Mouse (Mus musculus): ENCODE measurements around the gene Cat.

The Cat gene

DNA sequence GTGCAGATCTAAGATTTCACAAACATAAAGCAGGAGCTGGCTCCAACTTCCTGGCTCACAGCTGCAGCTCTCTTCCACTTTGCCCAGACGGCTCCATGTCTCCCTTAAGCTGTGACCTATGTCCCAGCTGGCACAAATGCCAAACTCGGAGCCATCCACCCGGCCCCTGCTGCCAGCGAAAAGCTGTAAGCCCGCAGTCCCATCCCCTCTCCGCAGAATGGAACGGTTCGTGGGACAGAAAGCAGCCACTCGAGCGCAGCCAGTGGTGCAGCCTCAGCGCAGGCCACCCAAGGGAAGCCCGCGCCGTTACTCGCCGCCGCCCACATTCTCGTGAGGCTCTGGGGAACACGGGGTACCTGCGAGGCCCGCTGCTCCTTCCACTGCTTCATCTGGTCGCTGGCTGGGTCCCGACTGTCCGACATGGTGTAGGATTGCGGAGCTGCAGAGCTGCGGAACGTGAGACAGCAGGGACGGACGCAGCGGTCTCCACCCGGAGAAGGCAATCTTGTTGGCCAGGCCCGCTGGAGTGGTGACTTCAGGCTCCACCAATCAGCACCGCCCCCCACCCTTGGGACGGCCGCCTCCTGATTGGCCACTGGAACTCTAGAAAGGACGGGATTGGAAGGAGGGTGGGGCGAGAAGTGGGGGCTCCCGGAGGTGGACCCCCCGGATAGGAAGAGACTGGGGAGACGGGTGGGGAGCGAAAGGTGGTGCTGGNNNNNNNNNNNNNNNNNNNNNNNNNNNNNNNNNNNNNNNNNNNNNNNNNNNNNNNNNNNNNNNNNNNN is at the start of gene Cat:
Gene Cat, minus strand, starts transcription at position 544 of the 785 bp plus-strand sequence.
- DNase-seq (ENCODE audit: low spot score) = peak; percentile 94

DNA sequence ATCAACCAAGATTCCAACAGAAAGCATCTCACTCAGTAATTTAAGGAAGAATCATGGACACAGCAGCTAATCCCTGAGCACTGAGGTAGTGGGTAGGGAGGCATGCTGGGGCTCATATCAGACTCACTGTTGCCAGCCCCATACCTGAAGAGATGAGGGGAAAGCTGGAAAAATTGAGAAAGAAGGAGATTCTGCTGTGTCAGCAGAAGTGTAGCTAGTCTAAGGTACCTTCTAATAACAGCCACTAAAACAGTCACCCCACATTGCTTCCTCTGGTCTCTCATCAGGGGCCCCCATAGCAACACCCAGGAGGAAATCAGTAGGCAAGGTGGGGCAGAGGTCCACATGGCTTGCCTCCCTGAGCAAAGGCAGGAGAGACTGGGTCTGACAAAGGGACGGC is 40.6 kb upstream of the Cat start:
- no peak for DNase-seq (ENCODE audit: low spot score)

DNA sequence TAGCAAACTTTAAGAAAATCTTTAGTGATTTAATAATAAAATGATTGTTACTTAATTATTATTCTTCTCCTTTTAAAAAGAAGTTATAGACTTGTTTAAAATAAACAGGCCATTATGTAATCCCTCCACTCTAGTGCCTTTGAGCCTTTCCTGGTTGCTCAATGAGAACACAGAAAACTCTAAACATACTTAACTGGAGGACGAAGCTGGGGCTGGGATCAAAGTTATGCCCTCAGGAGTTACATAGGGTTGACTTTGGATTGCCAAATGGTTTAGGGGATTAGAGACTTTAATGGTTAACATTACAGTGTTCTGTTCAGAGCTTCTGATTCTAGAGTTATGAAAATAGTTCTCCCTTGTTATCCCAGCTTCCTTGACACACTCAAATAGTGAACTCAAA is 31.5 kb upstream of the Cat start:
- DNase-seq (ENCODE audit: low spot score) = no peak

DNA sequence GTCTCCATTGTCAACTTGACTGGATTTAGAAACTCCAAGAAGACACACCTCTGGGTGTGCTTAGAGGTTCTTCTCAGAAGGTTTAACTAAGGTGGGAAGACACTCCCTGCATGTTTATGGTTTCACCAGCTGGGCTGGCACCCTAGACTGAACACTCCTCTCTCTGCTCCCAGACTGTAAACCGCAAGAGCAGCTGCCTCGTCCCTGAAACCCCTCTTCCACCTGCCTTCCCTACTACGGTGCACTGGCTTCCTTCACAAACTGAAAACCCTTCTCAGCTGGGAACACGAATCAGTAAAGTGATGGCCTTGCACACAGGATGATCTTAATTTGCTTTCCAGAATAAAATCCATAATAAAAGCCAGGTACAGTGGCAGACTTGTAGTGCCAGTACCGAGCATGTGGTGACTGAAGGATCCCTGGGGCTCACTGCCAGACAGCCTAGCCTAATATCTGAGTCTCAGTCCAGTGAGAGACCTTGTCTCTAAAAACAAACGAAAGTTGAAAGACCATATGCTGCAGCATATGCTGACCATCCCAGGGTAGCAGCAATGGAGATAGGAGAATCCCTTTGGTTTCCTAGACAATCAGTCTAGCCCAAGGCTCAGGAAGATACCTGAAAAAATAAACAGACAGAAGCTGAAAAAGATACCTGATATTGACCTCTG is 30.7 kb upstream of the Cat start:
- no peak for DNase-seq (ENCODE audit: low spot score)

DNA sequence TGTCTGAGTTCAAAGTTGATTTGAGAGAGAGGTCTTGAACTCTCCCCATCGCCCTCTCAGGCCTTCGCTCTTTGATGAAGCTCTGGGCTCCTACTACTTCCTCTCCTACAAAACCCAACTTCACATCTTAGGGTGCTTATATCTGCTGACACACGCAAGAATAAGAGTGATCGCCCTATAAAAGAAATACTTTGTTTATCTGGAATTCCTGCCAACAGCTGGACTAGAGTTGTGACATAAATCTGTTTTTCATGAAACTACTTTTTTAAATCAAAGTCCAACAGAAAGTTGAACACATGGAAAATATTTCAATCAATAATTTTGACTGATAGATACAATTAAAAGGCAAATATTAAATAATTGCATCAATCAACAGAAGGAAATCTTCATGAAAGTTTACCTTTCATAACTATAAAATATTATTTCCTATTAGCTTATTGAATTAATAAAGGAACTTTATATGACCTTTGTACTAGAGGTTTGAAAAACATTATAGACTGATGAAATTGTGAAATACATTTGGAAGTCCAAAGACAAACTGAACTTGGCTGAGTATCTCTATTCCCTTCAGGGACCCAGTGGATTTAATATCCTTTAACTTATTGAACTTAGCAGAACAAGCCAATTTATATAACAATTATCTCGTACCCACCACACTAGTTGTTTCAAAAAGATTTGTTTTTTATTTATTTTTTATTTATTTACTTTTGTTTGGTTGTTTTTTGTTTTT is 27.3 kb upstream of the Cat start:
- no peak for DNase-seq (ENCODE audit: low spot score)

- no peak for DNase-seq (ENCODE audit: low spot score)
Measured at GRCm38 (mm10) chr2:103511631-103512030, 26.7 kb upstream of the Cat start.

- no peak for DNase-seq (ENCODE audit: low spot score)
Measured at GRCm38 (mm10) chr2:103511042-103511441, 26.1 kb upstream of the Cat start.

- no peak for DNase-seq (ENCODE audit: low spot score)
Measured at GRCm38 (mm10) chr2:103507651-103508050, 22.7 kb upstream of the Cat start.

- no peak for DNase-seq (ENCODE audit: low spot score)
Measured at GRCm38 (mm10) chr2:103505956-103506355, 21.0 kb upstream of the Cat start.

- no peak for DNase-seq (ENCODE audit: low spot score)
Measured at GRCm38 (mm10) chr2:103504463-103504862, 19.5 kb upstream of the Cat start.

DNA sequence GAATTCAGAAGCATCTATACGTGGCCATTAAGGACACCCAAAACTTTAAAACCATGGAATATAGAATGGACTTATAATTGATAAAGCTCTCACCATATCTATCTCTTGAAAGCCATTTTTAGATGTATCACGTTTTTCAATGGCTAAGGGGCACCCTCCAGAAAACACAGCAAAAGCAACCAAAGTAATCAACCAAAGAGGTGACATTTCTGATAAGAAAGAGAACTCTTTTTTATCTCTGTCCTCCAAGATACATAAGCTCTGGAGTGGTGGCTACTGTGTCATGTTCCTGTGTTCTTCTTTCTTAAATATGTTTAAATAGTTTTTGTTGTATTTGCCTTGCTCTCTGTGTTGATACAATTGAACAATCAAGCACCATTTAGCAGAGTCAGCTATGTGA is 15.8 kb upstream of the Cat start:
- DNase-seq (ENCODE audit: low spot score) = no peak

GRCm38 (mm10) chr2:103495633-103496418 is 10.9 kb upstream of the Cat start:
- no peak for DNase-seq (ENCODE audit: low spot score)

DNA sequence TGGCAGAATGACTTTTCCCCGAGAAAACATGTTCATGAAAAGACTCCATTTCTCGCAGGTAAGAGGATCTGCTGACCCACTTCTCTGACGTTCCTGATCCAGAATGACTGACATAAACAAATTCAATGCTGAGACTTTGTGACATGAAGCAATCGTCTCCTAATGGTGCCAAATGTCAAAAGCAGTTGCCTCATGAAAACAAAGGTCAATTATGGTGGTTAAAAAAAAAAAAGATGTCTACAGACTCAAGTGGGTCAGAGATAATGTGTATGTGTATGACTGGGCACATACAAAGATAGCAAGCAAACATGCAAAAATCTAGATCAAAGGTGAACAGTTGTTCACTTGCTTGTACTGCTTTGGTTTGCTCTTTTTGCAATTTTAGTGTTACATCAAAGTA is 8.9 kb upstream of the Cat start:
- DNase-seq (ENCODE audit: low spot score) = no peak

DNA sequence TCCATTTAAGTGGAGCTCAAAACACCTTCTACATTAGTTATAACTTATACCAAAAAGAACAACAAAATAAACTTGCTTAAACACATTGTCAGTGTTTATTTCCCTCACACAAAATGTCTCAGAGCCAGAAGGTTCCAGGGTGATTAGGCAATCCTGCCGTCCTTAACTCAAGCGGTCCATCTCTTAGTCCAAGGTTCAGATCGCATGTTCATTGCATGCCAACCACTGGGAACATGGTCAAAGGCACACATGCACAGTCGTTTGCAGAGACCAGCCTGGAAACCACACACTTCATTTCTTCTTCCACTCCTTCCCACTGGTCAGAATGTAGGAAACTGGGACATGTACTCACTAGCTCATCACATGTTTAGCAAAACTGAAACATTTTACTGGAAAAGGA is 7.6 kb upstream of the Cat start:
- no peak for DNase-seq (ENCODE audit: low spot score)

DNA sequence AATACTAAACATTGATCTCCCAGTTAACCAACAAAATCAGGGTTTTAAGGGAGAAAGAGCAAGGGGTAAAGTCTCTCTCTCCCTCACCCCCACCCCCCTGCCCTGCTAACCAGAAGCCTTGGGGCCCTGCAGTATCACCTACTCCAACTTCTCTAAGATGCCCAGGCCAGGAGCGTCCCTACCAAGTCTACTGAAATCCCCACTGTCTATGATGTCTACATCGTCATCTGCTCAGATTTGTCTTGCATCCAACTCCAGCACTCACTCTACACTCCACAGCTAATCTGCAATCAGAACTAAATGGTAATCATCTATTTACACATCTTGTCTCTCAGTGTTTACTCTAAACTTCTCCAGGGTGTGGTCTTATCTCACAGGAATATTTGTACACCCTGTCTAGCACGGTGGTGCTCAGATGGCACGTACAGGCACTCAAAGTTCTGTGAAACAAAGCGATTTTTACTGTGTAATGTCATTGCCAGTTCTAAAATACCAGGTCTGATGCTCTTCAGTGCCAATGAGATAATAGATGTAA is 907 bp downstream of the Cat start:
- no peak for DNase-seq (ENCODE audit: low spot score)

DNA sequence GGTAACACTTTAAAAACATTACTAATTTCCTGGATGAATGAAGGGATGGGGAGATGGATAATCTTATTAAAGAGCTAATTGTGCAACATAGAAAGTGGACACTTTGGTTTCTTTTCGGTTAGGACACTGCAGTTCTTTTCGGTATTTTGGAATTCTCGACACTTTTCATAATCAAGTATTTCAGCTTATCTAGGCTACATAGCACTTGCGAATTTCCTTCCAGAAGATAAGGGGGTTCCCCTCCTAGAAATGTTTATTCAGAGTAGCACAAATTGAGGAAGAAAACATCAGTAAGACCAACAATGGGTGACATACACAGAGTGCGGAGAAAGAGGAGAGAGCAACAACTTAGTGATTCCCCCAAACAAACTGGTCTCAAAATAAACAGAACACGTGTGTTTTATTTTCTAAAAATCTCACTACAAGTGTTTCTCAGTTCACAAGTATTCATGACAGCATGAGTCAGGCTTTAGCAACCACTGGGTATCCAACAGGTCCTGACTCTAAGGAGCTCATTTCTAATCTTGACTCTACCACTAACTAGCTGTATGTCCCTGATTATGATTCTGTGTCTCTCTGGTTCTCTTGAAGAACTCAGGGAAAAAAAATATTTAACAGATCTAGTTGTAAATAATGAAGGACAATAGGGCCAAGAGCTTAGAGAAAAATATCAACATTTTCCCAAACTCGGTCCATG is 1.5 kb downstream of the Cat start:
- no peak for DNase-seq (ENCODE audit: low spot score)

GRCm38 (mm10) chr2:103481314-103482231 is 3.4 kb downstream of the Cat start:
- no peak for DNase-seq (ENCODE audit: low spot score)

DNA sequence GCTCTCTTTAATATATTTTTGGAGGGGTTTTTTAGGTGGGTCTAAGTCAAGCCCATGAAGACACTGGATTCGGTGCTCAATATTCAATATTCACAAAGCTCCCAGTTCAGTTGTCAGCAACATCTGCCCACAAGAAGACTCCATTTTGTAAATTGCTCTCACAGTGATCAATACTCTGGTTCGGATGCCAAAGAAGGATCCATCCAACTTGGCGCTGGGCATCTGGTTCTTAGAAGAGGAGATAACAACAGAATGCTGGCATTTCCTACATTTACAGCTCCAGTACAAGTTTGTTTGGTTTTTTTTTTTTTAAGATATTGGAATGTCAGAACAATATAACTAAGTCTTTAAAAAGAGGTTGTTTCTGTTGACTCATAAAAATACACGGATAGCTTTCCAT is 4.1 kb downstream of the Cat start:
- DNase-seq (ENCODE audit: low spot score) = no peak

GRCm38 (mm10) chr2:103480240-103480639 is 4.7 kb downstream of the Cat start:
- no peak for DNase-seq (ENCODE audit: low spot score)

DNA sequence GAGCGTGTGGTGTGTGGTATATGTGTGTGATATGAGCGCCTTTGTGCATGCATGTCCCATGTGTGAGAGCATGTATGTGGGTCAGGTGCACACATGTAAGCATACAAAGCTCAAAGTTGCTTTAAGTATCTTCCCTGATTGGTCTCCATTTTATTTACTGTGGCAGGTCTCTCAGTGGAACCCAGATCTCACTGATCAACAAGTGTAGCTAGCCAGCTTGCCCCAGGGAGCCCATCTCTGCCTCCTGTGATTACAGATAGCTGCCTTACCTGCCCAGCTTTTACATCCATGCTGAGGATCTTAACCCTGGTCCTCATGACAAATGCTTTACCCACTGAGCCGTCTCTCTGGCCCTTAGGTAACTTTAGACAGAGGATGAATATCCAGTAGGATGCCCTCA is 6.6 kb downstream of the Cat start:
- no peak for DNase-seq (ENCODE audit: low spot score)
